Mouse (Mus musculus) cerebellum, adult 2 months (tissue): Measurements from ENCODE around the gene Arhgef18.

Experiments
- CTCF ChIP-seq: fragments of 200-500 bp; IDR thresholded peaks from 2 replicates; pipeline ENCODE4 v1.5.1; 2011; ENCODE audit warnings: low read depth, mild to moderate bottlenecking, control low read depth, low read length, moderate library complexity, borderline replicate concordance; ENCODE audit not compliant: insufficient read depth
- POLR2A ChIP-seq: fragments of 200-500 bp; IDR thresholded peaks from 2 replicates; pipeline ENCODE4 v1.6.1; 2011; ENCODE audit warnings: low read length, control low read depth, borderline replicate concordance; ENCODE audit not compliant: insufficient read depth

- TF ChIP-seq CTCF (no peak), POLR2A (no peak)
Measured at GRCm38 (mm10) chr8:3483546-3483945, 90.7 kb downstream of the Arhgef18 start.
